In the genomic region with DNA sequence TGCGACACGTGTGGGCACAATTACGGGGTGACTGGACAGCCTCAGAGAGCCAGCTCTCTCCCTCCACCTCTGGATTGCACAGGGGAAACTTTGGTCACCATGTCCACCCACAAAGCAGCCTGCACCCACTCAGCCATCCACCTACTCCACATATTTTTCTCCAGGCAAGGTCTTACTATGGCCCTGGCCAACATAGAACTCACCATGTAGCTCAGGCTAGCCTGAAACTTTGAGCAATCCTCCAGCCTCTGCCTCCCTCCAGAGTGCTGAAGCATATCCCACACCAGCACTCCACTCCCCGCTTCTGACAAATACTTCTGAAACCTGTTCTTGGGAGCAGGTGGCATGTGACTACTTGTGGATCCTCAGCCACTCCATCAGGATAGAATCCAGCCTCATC, we compare ENCODE assay signal across 8 mouse cellular contexts. TPM values are rescaled to one million over a fixed set of nuclear protein-coding genes. Genes with fewer than 3 reads are reported as not detected.
A peak's percentile ranks its signal among the peaks of the same experiment; 100 is the strongest.
DNase-seq lines count a peak whose midpoint lies in the region; ATAC-seq lines count a peak whose summit lies in the region.

No protein-coding gene starts in this region.

- ATAC-seq in heart, embryonic 13.5 days (ENCODE audit: extremely low read depth, insufficient number of reproducible peaks, low FRiP score, low TSS enrichment), result no peak
- ATAC-seq in hindbrain, embryonic 14.5 days (ENCODE audit: low FRiP score), result no peak
- ATAC-seq in midbrain, embryonic 11.5 days (ENCODE audit: low FRiP score), result no peak

- 49% methylated on average over 4 of the region's 4 CpGs for WGBS in heart, embryonic 13.5 days
- 71% methylated on average over 4 of the region's 4 CpGs for WGBS in hindbrain, embryonic 14.5 days
- WGBS in midbrain, embryonic 11.5 days, result 75% methylated on average over 4 of the region's 4 CpGs

- H3K4me3 ChIP-seq in heart, embryonic 13.5 days, result peak overlapping the region; percentile 95
- peak overlapping the region; percentile 96 for H3K4me3 ChIP-seq in hindbrain, embryonic 14.5 days (replicated peaks; ENCODE audit: low read length)
- peak overlapping the region; percentile 77 for H3K4me3 ChIP-seq in midbrain, embryonic 11.5 days (ENCODE audit: low read depth, low read length)

- H3K27ac ChIP-seq in heart, embryonic 13.5 days (replicated peaks), result 0 out of 2 replicates have a peak overlapping the region, but pooled peaks have one; percentile 96
- no peak overlapping the region for H3K27ac ChIP-seq in hindbrain, embryonic 14.5 days
- no peak overlapping the region for H3K27ac ChIP-seq in midbrain, embryonic 11.5 days (ENCODE audit: low read depth, low read length)

- H3K27me3 ChIP-seq in heart, embryonic 13.5 days (replicated peaks), result no peaks in the 10 kb centered on the region
- no peaks in the 10 kb centered on the region for H3K27me3 ChIP-seq in hindbrain, embryonic 14.5 days (ENCODE audit: control insufficient read depth, insufficient read depth, low read length)
- no peaks in the 10 kb centered on the region for H3K27me3 ChIP-seq in midbrain, embryonic 11.5 days (ENCODE audit: control insufficient read depth, insufficient read depth, low read length)

- H3K4me1 ChIP-seq in heart, embryonic 13.5 days, result peaks cover 59% of the 10 kb centered on the region
- H3K4me1 ChIP-seq in hindbrain, embryonic 14.5 days (replicated peaks; ENCODE audit: control insufficient read depth, insufficient read depth, low read length), result peaks cover 51% of the 10 kb centered on the region
- peaks cover 13% of the 10 kb centered on the region for H3K4me1 ChIP-seq in midbrain, embryonic 11.5 days (ENCODE audit: control insufficient read depth, insufficient read depth, low read length)

- DNase-seq in heart, adult 18-20 months, result no peak
- DNase-seq in NIH3T3 (ENCODE audit: low read depth), result peak; percentile 46
- no peak for DNase-seq in hindbrain, embryonic 14.5 days (ENCODE audit: low spot score)
- DNase-seq in midbrain, embryonic 11.5 days (ENCODE audit: low spot score, missing footprints), result no peak
- DNase-seq in adrenal gland, adult 18-20 months (ENCODE audit: low spot score in 2 of 2), result no peak
- DNase-seq in ovary, adult 18-20 months (ENCODE audit: low spot score), result no peak
- no peak for DNase-seq in layer of hippocampus, adult 18-20 months (ENCODE audit: low spot score in 2 of 2)

- H3K9ac ChIP-seq in heart, embryonic 13.5 days, result peak overlapping the region; percentile 98
- H3K9ac ChIP-seq in hindbrain, embryonic 14.5 days, result peak overlapping the region; percentile 94
- no peak overlapping the region for H3K9ac ChIP-seq in midbrain, embryonic 11.5 days (ENCODE audit: low read length)

- peak overlapping the region; percentile 73 for H3K4me2 ChIP-seq in heart, embryonic 13.5 days
- peak overlapping the region; percentile 82 for H3K4me2 ChIP-seq in hindbrain, embryonic 14.5 days (replicated peaks)
- peak overlapping the region; percentile 90 for H3K4me2 ChIP-seq in midbrain, embryonic 11.5 days

- H3K36me3 ChIP-seq in heart, embryonic 13.5 days, result peaks cover 17% of the 10 kb centered on the region
- H3K36me3 ChIP-seq in hindbrain, embryonic 14.5 days (replicated peaks; ENCODE audit: control insufficient read depth, insufficient read depth), result no peaks in the 10 kb centered on the region
- 0 out of 2 replicates have a peak, but pooled peaks cover 3% of the 10 kb centered on the region for H3K36me3 ChIP-seq in midbrain, embryonic 11.5 days (ENCODE audit: control insufficient read depth, insufficient read depth, low read length)

- no peaks in the 10 kb centered on the region for H3K9me3 ChIP-seq in heart, embryonic 13.5 days
- H3K9me3 ChIP-seq in hindbrain, embryonic 14.5 days (ENCODE audit: control insufficient read depth, low read length), result no peaks in the 10 kb centered on the region
- H3K9me3 ChIP-seq in midbrain, embryonic 11.5 days (ENCODE audit: control insufficient read depth, low read length), result no peaks in the 10 kb centered on the region

RNA-seq across cellular contexts. Expression of a gene that starts 1.9 kb away (rescaled TPM):
- polyA plus RNA-seq in heart, embryonic 13.5 days (2015; fragmentation: Nextera tagmentation; extraction: Ambion mirVana), result 20.4 and 31.4 TPM in 2 replicates
- total RNA-seq in heart, adult 18-20 months (2021), result 10 to 100 TPM; 29.8 to 35.7 TPM
- 63.0 and 63.6 TPM in 2 replicates for polyA plus RNA-seq in hindbrain, embryonic 14.5 days (2014; fragmentation: Nextera tagmentation; extraction: Ambion mirVana)
- polyA plus RNA-seq in midbrain, embryonic 11.5 days (2014; fragmentation: Nextera tagmentation; extraction: Ambion mirVana), result 47.9 and 57.2 TPM in 2 replicates
- total RNA-seq in adrenal gland, adult 18-20 months (2021), result 10 to 100 TPM; 26.7 to 29.9 TPM
- total RNA-seq in layer of hippocampus, adult 18-20 months (2021), result 10 to 100 TPM; 56.1 to 56.3 TPM
